Mouse (Mus musculus): ENCODE measurements around the gene Pan3. TPM values are rescaled to one million over a fixed set of nuclear protein-coding genes. Genes with fewer than 3 reads are reported as not detected.

The Pan3 gene
- polyA plus RNA-seq, 1 experiment from 2014 or later = 68.1 TPM

DNA sequence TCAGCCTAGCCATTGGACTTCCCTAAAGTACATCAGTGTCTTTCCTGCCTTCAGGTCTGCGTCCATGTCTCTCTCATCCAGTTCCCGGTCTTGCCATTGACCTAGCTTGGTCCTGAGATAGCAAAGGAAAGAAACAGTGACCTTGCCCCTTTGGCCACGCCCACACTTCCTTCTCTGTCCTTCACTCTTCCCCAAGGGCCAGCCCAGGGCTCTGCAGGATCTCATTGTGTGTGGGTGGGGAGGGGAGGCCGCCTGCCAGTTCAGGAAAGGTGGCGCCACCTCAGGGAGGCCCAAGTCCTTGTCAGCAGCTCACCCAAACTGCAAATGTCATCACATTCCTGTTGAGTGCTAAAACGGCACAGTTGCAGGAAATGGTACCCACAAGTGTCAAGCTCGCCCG is 144.6 kb downstream of the Pan3 start:
- Histone ChIP-seq H3K9me3 (replicated peaks) (no peaks in the 10 kb centered on the region; the same call in 1 of the 2 replicates), H3K9ac (no peak overlapping the region), H3K4me3 (no peak overlapping the region), H3K27me3 (no peaks in the 10 kb centered on the region), H3K36me3 (ENCODE audit: poor library complexity, severe bottlenecking) (no peaks in the 10 kb centered on the region), H3K4me2 (no peak overlapping the region), H3K4me1 (no peaks in the 10 kb centered on the region), H3K27ac (no peak overlapping the region)
- no peak for ATAC-seq
- 66% methylated on average over 8 of the region's 8 CpGs for WGBS

DNA sequence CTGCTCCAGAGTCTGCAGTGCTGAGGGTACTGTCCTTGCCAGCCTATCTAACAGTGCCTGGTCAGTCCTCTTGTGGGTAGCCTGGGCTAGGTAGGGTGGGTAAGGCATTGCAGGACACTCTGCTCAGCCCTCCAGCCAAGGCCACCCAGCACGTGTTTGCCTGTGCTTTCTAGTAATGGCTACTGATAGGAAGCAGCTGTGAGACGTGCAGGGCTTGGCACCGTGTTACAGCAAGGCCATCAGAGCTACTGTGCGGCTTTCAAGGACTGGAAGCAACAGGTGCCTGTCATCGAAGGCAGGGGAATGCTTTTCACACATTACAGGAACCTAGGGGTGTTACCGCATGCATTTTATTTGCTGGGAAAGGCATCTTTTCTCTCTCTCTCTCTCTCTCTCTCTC is 147.0 kb downstream of the Pan3 start:
- Histone ChIP-seq H3K9me3 (replicated peaks) (no peaks in the 10 kb centered on the region; the same call in 1 of the 2 replicates), H3K27ac (no peak overlapping the region), H3K27me3 (no peaks in the 10 kb centered on the region), H3K4me2 (no peak overlapping the region), H3K4me1 (no peaks in the 10 kb centered on the region), H3K4me3 (no peak overlapping the region), H3K36me3 (ENCODE audit: poor library complexity, severe bottlenecking) (no peaks in the 10 kb centered on the region), H3K9ac (no peak overlapping the region)
- ATAC-seq = no peak
- WGBS = 91% methylated on average over 6 of the region's 6 CpGs

- H3K9ac ChIP-seq = no peak overlapping the region
- no peaks in the 10 kb centered on the region; the same call in 1 of the 2 replicates for H3K9me3 ChIP-seq (replicated peaks)
- no peaks in the 10 kb centered on the region for H3K4me1 ChIP-seq
- no peaks in the 10 kb centered on the region for H3K36me3 ChIP-seq (ENCODE audit: poor library complexity, severe bottlenecking)
- H3K4me2 ChIP-seq = no peak overlapping the region
- 88% methylated on average over 7 of the region's 7 CpGs for WGBS
- H3K27me3 ChIP-seq = no peaks in the 10 kb centered on the region
- H3K27ac ChIP-seq = no peak overlapping the region
- no peak overlapping the region for H3K4me3 ChIP-seq
- ATAC-seq = no peak
Observed at GRCm38 (mm10) chr5:147579148-147579547, 149.2 kb downstream of the Pan3 start.

GRCm38 (mm10) chr5:147579691-147580090 is 149.7 kb downstream of the Pan3 start:
- H3K4me1 ChIP-seq = no peaks in the 10 kb centered on the region
- H3K27ac ChIP-seq = no peak overlapping the region
- 88% methylated on average over 8 of the region's 8 CpGs for WGBS
- no peak overlapping the region for H3K4me2 ChIP-seq
- no peak for ATAC-seq
- no peaks in the 10 kb centered on the region for H3K36me3 ChIP-seq (ENCODE audit: poor library complexity, severe bottlenecking)
- H3K4me3 ChIP-seq = no peak overlapping the region
- H3K9ac ChIP-seq = no peak overlapping the region
- no peaks in the 10 kb centered on the region; the same call in 1 of the 2 replicates for H3K9me3 ChIP-seq (replicated peaks)
- H3K27me3 ChIP-seq = no peaks in the 10 kb centered on the region

GRCm38 (mm10) chr5:147580181-147580580 is 150.2 kb downstream of the Pan3 start:
- Histone ChIP-seq H3K9ac (no peak overlapping the region), H3K4me1 (no peaks in the 10 kb centered on the region), H3K27me3 (no peaks in the 10 kb centered on the region), H3K4me2 (no peak overlapping the region), H3K27ac (no peak overlapping the region), H3K36me3 (ENCODE audit: poor library complexity, severe bottlenecking) (no peaks in the 10 kb centered on the region), H3K9me3 (replicated peaks) (no peaks in the 10 kb centered on the region; the same call in 1 of the 2 replicates), H3K4me3 (no peak overlapping the region)
- no peak for ATAC-seq
- WGBS = 88% methylated on average over 13 of the region's 13 CpGs

DNA sequence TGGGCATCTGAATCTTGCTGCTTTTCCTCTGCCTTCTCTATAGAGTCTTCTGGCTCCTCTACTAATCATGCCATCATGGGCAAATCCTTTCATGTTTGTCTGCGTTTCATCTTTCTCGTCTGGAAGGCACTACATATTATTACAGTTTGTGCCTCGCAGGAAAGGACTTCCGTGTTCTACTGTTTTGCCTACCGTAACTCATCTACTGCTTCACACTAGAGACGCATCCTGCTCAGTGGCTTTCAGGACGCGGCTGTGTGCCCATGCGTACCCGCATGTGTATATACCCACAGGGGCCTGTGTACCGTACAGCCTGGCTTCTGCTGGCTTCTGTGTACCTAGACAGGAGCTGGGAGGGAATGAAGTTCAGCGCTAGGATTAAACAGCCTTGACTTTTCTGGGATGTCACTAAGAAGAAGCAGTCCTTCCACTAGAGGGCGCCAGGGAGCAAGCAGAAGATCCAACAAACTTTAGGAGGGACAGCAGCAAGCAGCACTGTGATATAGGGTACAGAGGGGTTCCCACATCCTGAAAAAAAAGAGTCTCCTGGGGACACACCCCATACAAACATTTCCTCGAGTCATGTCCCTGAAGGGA is 153.8 kb downstream of the Pan3 start:
- ATAC-seq = no peak
- H3K9ac ChIP-seq = no peak overlapping the region
- H3K9me3 ChIP-seq (replicated peaks) = no peaks in the 10 kb centered on the region; the same call in 1 of the 2 replicates
- no peak overlapping the region for H3K4me3 ChIP-seq
- no peak overlapping the region for H3K27ac ChIP-seq
- H3K27me3 ChIP-seq = no peaks in the 10 kb centered on the region
- WGBS = 48% methylated on average over 14 of the region's 14 CpGs
- no peak overlapping the region for H3K4me2 ChIP-seq
- no peaks in the 10 kb centered on the region for H3K4me1 ChIP-seq
- H3K36me3 ChIP-seq (ENCODE audit: poor library complexity, severe bottlenecking) = no peaks in the 10 kb centered on the region

GRCm38 (mm10) chr5:147584648-147585047 is 154.7 kb downstream of the Pan3 start:
- Histone ChIP-seq H3K4me3 (no peak overlapping the region), H3K36me3 (ENCODE audit: poor library complexity, severe bottlenecking) (no peaks in the 10 kb centered on the region), H3K9me3 (replicated peaks) (no peaks in the 10 kb centered on the region)

DNA sequence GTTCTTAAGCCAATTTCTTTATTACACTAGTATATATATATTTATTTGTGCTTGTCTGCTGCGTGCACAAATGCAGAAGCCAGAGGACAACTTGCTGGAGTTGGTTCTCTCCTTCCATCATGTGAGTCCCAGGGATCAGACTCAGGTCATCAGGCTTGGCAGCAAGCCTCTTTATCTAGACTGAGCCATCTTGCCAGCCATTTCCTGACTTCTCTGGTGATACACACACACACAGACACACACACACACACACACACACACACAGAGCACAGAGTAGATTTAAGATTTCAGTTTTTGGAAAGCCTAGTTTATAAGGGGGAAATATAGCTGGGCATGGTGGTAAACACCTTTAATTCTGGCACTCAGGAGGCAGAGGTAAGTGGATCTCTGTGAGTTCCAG is 155.1 kb downstream of the Pan3 start:
- Histone ChIP-seq H3K9me3 (replicated peaks) (no peaks in the 10 kb centered on the region), H3K9ac (no peak overlapping the region), H3K4me3 (no peak overlapping the region), H3K36me3 (ENCODE audit: poor library complexity, severe bottlenecking) (no peaks in the 10 kb centered on the region), H3K4me2 (no peak overlapping the region), H3K27ac (no peak overlapping the region), H3K4me1 (no peaks in the 10 kb centered on the region), H3K27me3 (no peaks in the 10 kb centered on the region)
- no peak for ATAC-seq
- WGBS = 95% methylated on average over 1 of the region's 1 CpGs

More at GRCm38 (mm10) chr5:147584648-147585047, 154.7 kb downstream of the Pan3 start:
- no peak overlapping the region for H3K9ac ChIP-seq
- ATAC-seq = no peak
- no peak overlapping the region for H3K27ac ChIP-seq
- 82% methylated on average over 9 of the region's 9 CpGs for WGBS
- no peaks in the 10 kb centered on the region for H3K27me3 ChIP-seq
- H3K4me2 ChIP-seq = no peak overlapping the region
- no peaks in the 10 kb centered on the region for H3K4me1 ChIP-seq

DNA sequence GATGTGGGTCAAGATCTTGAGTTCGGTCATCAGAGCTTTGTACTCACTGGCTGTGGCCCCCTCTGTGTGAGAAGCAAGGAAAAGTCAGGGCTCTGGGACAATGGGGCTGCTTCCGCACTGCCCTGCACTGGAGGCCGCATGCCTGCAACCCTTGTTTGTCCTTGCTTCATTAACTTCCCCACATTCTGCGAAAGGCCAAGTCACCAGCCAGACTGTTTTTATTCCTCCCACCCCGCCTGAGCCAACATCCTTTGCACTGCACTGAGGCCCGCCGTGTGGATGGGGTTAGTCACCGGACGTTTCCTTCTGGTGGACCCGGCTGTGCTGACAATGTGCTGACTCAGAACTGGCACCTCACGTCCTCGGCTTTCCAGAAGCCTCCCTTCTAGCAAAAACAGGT is 159.9 kb downstream of the Pan3 start:
- H3K27ac ChIP-seq = no peak overlapping the region
- H3K36me3 ChIP-seq (ENCODE audit: poor library complexity, severe bottlenecking) = no peaks in the 10 kb centered on the region
- H3K9me3 ChIP-seq (replicated peaks) = no peaks in the 10 kb centered on the region
- no peak overlapping the region for H3K9ac ChIP-seq
- no peak for ATAC-seq
- no peak overlapping the region for H3K4me3 ChIP-seq
- H3K4me2 ChIP-seq = no peak overlapping the region
- H3K27me3 ChIP-seq = no peaks in the 10 kb centered on the region
- H3K4me1 ChIP-seq = no peaks in the 10 kb centered on the region
- 71% methylated on average over 12 of the region's 12 CpGs for WGBS

DNA sequence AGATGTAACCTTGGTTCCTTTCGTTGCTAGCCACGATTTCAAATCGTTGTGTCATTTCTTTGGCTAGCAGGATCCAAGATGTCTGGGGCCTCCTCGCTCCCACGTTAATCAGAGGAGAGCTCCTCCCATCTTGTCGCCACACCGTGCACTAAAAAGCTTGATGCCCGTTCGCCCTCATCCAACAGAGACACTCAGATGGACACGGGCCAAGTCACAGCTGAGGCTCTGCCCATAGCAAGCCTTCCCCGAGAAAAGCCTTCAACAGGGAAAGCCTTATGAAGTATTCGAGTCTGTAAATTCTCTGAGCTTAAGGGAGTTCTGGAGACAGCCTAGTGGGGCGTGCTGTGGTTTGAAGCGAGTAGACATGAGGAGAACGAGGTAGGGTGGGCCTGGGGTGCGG is 167.9 kb downstream of the Pan3 start:
- Histone ChIP-seq H3K4me3 (no peak overlapping the region), H3K9me3 (replicated peaks) (no peaks in the 10 kb centered on the region), H3K27me3 (no peaks in the 10 kb centered on the region), H3K4me1 (0 out of 2 replicates have a peak, but pooled peaks cover 4% of the 10 kb centered on the region), H3K27ac (no peak overlapping the region), H3K4me2 (no peak overlapping the region), H3K9ac (no peak overlapping the region), H3K36me3 (ENCODE audit: poor library complexity, severe bottlenecking) (no peaks in the 10 kb centered on the region)
- WGBS = 70% methylated on average over 16 of the region's 16 CpGs
- ATAC-seq = no peak

Other genes with a start within 250 kb of the Pan3 start
- gene Gsx1, start 241.5 kb upstream of the Pan3 start, polyA plus RNA-seq (2015; fragmentation: Nextera tagmentation; extraction: Ambion mirVana) = 4.0 and 4.7 TPM in 2 replicates
- not detected in 2 replicates for gene Pdx1, start 160.2 kb upstream of the Pan3 start, polyA plus RNA-seq (2015; fragmentation: Nextera tagmentation; extraction: Ambion mirVana)
- not detected in 2 replicates for gene Cdx2, start 122.9 kb upstream of the Pan3 start, polyA plus RNA-seq (2015; fragmentation: Nextera tagmentation; extraction: Ambion mirVana)
- gene Urad, start 107.7 kb upstream of the Pan3 start, polyA plus RNA-seq (2015; fragmentation: Nextera tagmentation; extraction: Ambion mirVana) = not detected in 2 replicates
- gene Flt3, start 29.7 kb upstream of the Pan3 start, polyA plus RNA-seq (2015; fragmentation: Nextera tagmentation; extraction: Ambion mirVana) = 0.04 and 0.08 TPM in 2 replicates

Measured in forebrain, embryonic 13.5 days (tissue).